8 mouse cellular contexts compared by ENCODE assay signal in the genomic region with DNA sequence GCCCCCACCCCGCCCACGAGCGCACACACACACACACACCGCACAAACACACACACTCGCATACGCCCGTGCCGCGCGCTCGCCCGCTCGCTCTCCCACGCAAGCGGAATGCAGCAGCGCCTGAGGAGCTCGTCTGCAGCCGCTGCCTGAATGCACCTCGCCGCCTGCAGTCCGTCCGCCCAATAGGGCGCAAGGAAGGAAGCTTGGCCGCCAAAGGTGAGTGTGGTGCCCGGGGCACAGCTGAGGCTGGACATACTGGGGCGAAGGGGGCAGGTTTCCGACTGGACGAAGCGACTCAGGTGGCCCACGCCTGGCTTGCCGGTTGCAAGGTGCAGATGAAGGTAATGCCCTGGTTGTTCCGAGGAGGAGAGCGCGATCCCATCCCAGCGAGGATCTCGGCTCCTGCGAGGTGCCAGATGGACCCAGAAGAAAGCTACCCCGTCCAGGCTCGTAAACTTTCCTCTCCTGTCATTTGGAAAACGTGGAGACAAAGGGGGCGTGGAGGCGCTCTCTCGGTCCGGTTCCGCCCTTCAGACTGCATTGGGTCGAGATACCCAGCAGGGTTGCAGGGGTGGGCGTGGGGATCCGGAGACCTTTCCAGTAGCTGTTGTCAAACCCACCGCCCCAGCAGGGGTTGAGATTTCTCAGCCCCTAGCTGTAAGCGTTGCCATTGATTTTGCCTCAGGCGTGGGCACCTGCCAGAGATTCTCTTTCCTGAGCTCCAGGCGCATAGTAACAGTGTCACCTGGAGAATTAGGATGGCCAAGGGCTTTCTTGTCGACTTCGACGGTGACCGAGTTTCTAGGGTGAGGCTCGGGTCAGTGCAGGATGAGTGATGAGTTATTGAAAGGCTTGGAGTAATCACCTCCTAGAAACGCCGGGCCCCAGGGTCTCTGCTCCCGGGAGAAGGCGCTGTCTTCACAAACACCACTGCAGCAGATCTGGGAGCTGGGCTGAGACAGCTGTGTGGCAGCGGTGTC. TPM values are rescaled to one million over a fixed set of nuclear protein-coding genes. Genes with fewer than 3 reads are reported as not detected.
A peak's percentile ranks its signal among the peaks of the same experiment; 100 is the strongest.
DNase-seq lines count a peak whose midpoint lies in the region; ATAC-seq and TF ChIP-seq lines count a peak whose summit lies in the region.

No protein-coding gene starts in this region.

- H3K27ac ChIP-seq in forebrain, embryonic 16.5 days (ENCODE audit: low read length): peak overlapping the region; percentile 94
- no peak overlapping the region for H3K27ac ChIP-seq in intestine, postnatal 0 days (ENCODE audit: low read depth, low read length)
- peak overlapping the region; percentile 87 for H3K27ac ChIP-seq in limb, embryonic 10.5 days
- peak overlapping the region; percentile 75 for H3K27ac ChIP-seq in neural tube, embryonic 11.5 days (ENCODE audit: low read depth, low read length)
- no peak overlapping the region for H3K27ac ChIP-seq in thymus, adult 2 months (ENCODE audit: control insufficient read depth, insufficient read depth, low read length)

- peak; percentile 31 for TF ChIP-seq CTCF in intestine, postnatal 0 days (IDR thresholded peaks at IDR 0.05; ENCODE audit: low read depth)
- TF ChIP-seq CTCF in thymus, adult 2 months (IDR thresholded peaks at IDR 0.05; ENCODE audit: borderline replicate concordance, control insufficient read depth, extremely low read depth, insufficient read depth, low read length, poor library complexity): no peak

- H3K4me3 ChIP-seq in forebrain, embryonic 16.5 days (replicated peaks; ENCODE audit: low read length): peak overlapping the region; percentile 94
- H3K4me3 ChIP-seq in intestine, postnatal 0 days (ENCODE audit: low read depth, low read length): peak overlapping the region; percentile 56
- H3K4me3 ChIP-seq in limb, embryonic 10.5 days: peak overlapping the region; percentile 66
- H3K4me3 ChIP-seq in neural tube, embryonic 11.5 days (ENCODE audit: low read depth, low read length): peak overlapping the region; percentile 74
- H3K4me3 ChIP-seq in thymus, adult 2 months (ENCODE audit: control insufficient read depth, insufficient read depth, low read length): no peak overlapping the region

- H3K36me3 ChIP-seq in forebrain, embryonic 16.5 days (ENCODE audit: control insufficient read depth, insufficient read depth): no peaks in the 10 kb centered on the region
- H3K36me3 ChIP-seq in intestine, postnatal 0 days (ENCODE audit: control insufficient read depth, insufficient read depth): no peaks in the 10 kb centered on the region
- H3K36me3 ChIP-seq in limb, embryonic 10.5 days: no peaks in the 10 kb centered on the region
- H3K36me3 ChIP-seq in neural tube, embryonic 11.5 days (ENCODE audit: control insufficient read depth, insufficient read depth, low read length): no peaks in the 10 kb centered on the region
- no peaks in the 10 kb centered on the region for H3K36me3 ChIP-seq in thymus, adult 2 months (ENCODE audit: control insufficient read depth, insufficient read depth, low read length)

- under 1% methylated on average over 62 of the region's 62 CpGs for WGBS in forebrain, embryonic 16.5 days
- WGBS in intestine, postnatal 0 days: 1% methylated on average over 62 of the region's 62 CpGs
- WGBS in limb, embryonic 10.5 days: under 1% methylated on average over 62 of the region's 62 CpGs
- under 1% methylated on average over 58 of the region's 62 CpGs for WGBS in neural tube, embryonic 11.5 days
- WGBS in thymus, adult 2 months: 5% methylated on average over 62 of the region's 62 CpGs

- peak; percentile 34 for DNase-seq in R1 (ENCODE audit: low read depth, low spot score)
- peak; percentile 29 for DNase-seq in cerebellum, adult 11-12 months
- peak; percentile 68 for DNase-seq in limb, embryonic 10.5 days (ENCODE audit: low spot score)
- DNase-seq in neural tube, embryonic 11.5 days (ENCODE audit: low spot score): peak; percentile 69
- no peak for DNase-seq in thymus, adult 2 months
- no peak for DNase-seq in thymus, postnatal 25 days

- peaks cover 31% of the 10 kb centered on the region for H3K4me1 ChIP-seq in forebrain, embryonic 16.5 days (replicated peaks; ENCODE audit: control insufficient read depth, insufficient read depth, low read length)
- H3K4me1 ChIP-seq in intestine, postnatal 0 days (replicated peaks; ENCODE audit: control insufficient read depth, insufficient read depth, low read length): no peaks in the 10 kb centered on the region
- H3K4me1 ChIP-seq in limb, embryonic 10.5 days: peaks cover 28% of the 10 kb centered on the region
- peaks cover 3% of the 10 kb centered on the region; the same call in 1 of the 2 replicates for H3K4me1 ChIP-seq in neural tube, embryonic 11.5 days (ENCODE audit: control insufficient read depth, insufficient read depth, low read length)
- no peaks in the 10 kb centered on the region for H3K4me1 ChIP-seq in thymus, adult 2 months (replicated peaks; ENCODE audit: control insufficient read depth, insufficient read depth, low read length)

- H3K4me2 ChIP-seq in forebrain, embryonic 16.5 days (ENCODE audit: low read length): peak overlapping the region; percentile 72
- H3K4me2 ChIP-seq in intestine, postnatal 0 days (replicated peaks; ENCODE audit: low read depth): peak overlapping the region; percentile 97
- H3K4me2 ChIP-seq in neural tube, embryonic 11.5 days (ENCODE audit: low read depth): peak overlapping the region; percentile 87

- no peaks in the 10 kb centered on the region for H3K27me3 ChIP-seq in forebrain, embryonic 16.5 days (replicated peaks; ENCODE audit: control insufficient read depth, insufficient read depth, low read length)
- H3K27me3 ChIP-seq in intestine, postnatal 0 days (replicated peaks; ENCODE audit: control insufficient read depth, insufficient read depth, low read length): peaks cover 13% of the 10 kb centered on the region
- H3K27me3 ChIP-seq in limb, embryonic 10.5 days (ENCODE audit: low read depth, poor library complexity, severe bottlenecking): peaks cover 36% of the 10 kb centered on the region
- H3K27me3 ChIP-seq in neural tube, embryonic 11.5 days (ENCODE audit: control insufficient read depth, insufficient read depth, low read length): peaks cover 2% of the 10 kb centered on the region; the same call in 1 of the 2 replicates
- no peaks in the 10 kb centered on the region; the same call in 1 of the 2 replicates for H3K27me3 ChIP-seq in thymus, adult 2 months (ENCODE audit: control insufficient read depth, insufficient read depth, low read length)

- ATAC-seq in forebrain, embryonic 16.5 days: peak; percentile 92
- ATAC-seq in intestine, postnatal 0 days: peak; percentile 56
- peak; percentile 80 for ATAC-seq in neural tube, embryonic 11.5 days (ENCODE audit: insufficient read depth, low FRiP score, low TSS enrichment)

- no peaks in the 10 kb centered on the region for H3K9me3 ChIP-seq in forebrain, embryonic 16.5 days (ENCODE audit: control insufficient read depth, low read length)
- H3K9me3 ChIP-seq in intestine, postnatal 0 days (ENCODE audit: control insufficient read depth): no peaks in the 10 kb centered on the region
- no peaks in the 10 kb centered on the region for H3K9me3 ChIP-seq in limb, embryonic 10.5 days (replicated peaks)
- no peaks in the 10 kb centered on the region for H3K9me3 ChIP-seq in neural tube, embryonic 11.5 days (ENCODE audit: control insufficient read depth, low read length)

- H3K9ac ChIP-seq in forebrain, embryonic 16.5 days (replicated peaks; ENCODE audit: low read depth, low read length): peak overlapping the region; percentile 94
- H3K9ac ChIP-seq in intestine, postnatal 0 days (ENCODE audit: low read depth, low read length): no peak overlapping the region
- H3K9ac ChIP-seq in neural tube, embryonic 11.5 days (ENCODE audit: low read length): peak overlapping the region; percentile 67

- no peak for TF ChIP-seq POLR2A in thymus, adult 2 months (IDR thresholded peaks at IDR 0.05; ENCODE audit: control insufficient read depth, extremely low read depth, insufficient read depth, low read length, poor library complexity)

RNA-seq across cellular contexts. Expression of gene Plppr1, which starts 0.6 kb away (rescaled TPM):
- 59.8 and 60.2 TPM in 2 replicates for polyA plus RNA-seq in forebrain, embryonic 16.5 days (2015; fragmentation: Nextera tagmentation; extraction: Ambion mirVana)
- polyA plus RNA-seq in intestine, postnatal 0 days (2015; fragmentation: Nextera tagmentation; extraction: Ambion mirVana): 0.47 and 0.69 TPM in 2 replicates
- polyA plus RNA-seq in limb, embryonic 10.5 days (2016; fragmentation: Nextera tagmentation; extraction: Ambion mirVana): 1.4 and 2.9 TPM in 2 replicates
- polyA plus RNA-seq in neural tube, embryonic 11.5 days (2014; fragmentation: Nextera tagmentation; extraction: Ambion mirVana): 20.6 and 24.1 TPM in 2 replicates
- 0.04 and 0.06 TPM in 2 replicates for polyA plus RNA-seq in thymus, adult 2 months (2012; rRNA removed)

Comparison
In these comparisons a context has a peak if more than half of its experiments do, and no peak if none do; other contexts are left out.
1. DNase-seq: peak in R1 (single experiment), cerebellum, adult 11-12 months (single experiment), limb, embryonic 10.5 days (single experiment) and neural tube, embryonic 11.5 days (single experiment); none in thymus, adult 2 months (single experiment) and thymus, postnatal 25 days (single experiment).
2. H3K27ac ChIP-seq: peak in forebrain, embryonic 16.5 days (single experiment), limb, embryonic 10.5 days (single experiment) and neural tube, embryonic 11.5 days (single experiment); none in intestine, postnatal 0 days (single experiment) and thymus, adult 2 months (single experiment).
3. Peak in every context shown above with its lines, with median percentiles within 50 percentile points of each other: ATAC-seq and H3K4me2 ChIP-seq.